Mouse (Mus musculus): Measurements from ENCODE around the gene Art2b. TPM values are rescaled to one million over a fixed set of nuclear protein-coding genes. Genes with fewer than 3 reads are reported as not detected.
"Not testable (repeated sequence)": the region's sequence is repeated elsewhere in the genome, so short reads cannot be mapped to it uniquely, and the experiment has no call there.

Art2b gene
- polyA plus RNA-seq, 1 experiment, result 4.1 TPM

DNA sequence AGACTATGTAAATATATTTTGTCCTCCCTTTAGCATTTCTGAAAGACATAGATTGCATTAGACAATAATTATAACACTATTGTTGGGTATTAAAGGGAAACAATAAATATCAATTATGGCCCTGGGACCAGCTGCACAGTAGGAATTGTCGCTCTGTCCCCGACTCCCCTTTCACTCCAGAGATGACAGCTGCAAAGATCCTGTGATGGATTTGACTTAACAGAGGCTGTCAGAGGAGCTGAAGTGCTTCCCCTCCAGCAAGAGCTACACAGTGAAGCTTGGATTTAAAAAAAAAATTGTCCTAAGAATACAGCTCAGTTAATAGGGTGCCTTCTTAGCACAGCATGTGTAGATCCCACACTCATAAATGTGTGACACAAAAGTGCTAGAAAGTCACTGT, 13.1 kb upstream of the Art2b start:
- Histone ChIP-seq H3K4me1 (ENCODE audit: control insufficient read depth, insufficient read depth, insufficient read length, low read length) (no peaks in the 10 kb centered on the region), H3K4me3 (ENCODE audit: low read depth, low read length) (no peak overlapping the region), H3K36me3 (ENCODE audit: control insufficient read depth, insufficient read depth, low read length) (no peaks in the 10 kb centered on the region), H3K27me3 (ENCODE audit: control insufficient read depth, insufficient read depth, low read length) (no peaks in the 10 kb centered on the region), H3K27ac (ENCODE audit: insufficient read depth, low read depth, low read length) (no peak overlapping the region)
- TF ChIP-seq POLR2A (IDR thresholded peaks at IDR 0.05; ENCODE audit: low read depth, low read length) (no peak), CTCF (IDR thresholded peaks at IDR 0.05; ENCODE audit: extremely low read depth, insufficient read length, insufficient replicate concordance, low read depth, low read length) (no peak)
- WGBS, result 57% methylated on average over 2 of the region's 2 CpGs

- Histone ChIP-seq H3K36me3 (ENCODE audit: control insufficient read depth, insufficient read depth, low read length) (no peaks in the 10 kb centered on the region), H3K27ac (ENCODE audit: insufficient read depth, low read depth, low read length) (no peak overlapping the region), H3K4me3 (ENCODE audit: low read depth, low read length) (no peak overlapping the region), H3K27me3 (ENCODE audit: control insufficient read depth, insufficient read depth, low read length) (no peaks in the 10 kb centered on the region), H3K4me1 (ENCODE audit: control insufficient read depth, insufficient read depth, insufficient read length, low read length) (no peaks in the 10 kb centered on the region)
- TF ChIP-seq CTCF (IDR thresholded peaks at IDR 0.05; ENCODE audit: extremely low read depth, insufficient read length, insufficient replicate concordance, low read depth, low read length) (no peak), POLR2A (IDR thresholded peaks at IDR 0.05; ENCODE audit: low read depth, low read length) (no peak)
- WGBS, result 62% methylated on average over 2 of the region's 2 CpGs
Measured at GRCm38 (mm10) chr7:101594969-101595368, 9.6 kb upstream of the Art2b start.

- not testable (repeated sequence) for H3K27me3 ChIP-seq (ENCODE audit: control insufficient read depth, insufficient read depth, low read length); H3K36me3 ChIP-seq (ENCODE audit: control insufficient read depth, insufficient read depth, low read length); H3K4me1 ChIP-seq (ENCODE audit: control insufficient read depth, insufficient read depth, insufficient read length, low read length)
- H3K27ac ChIP-seq (ENCODE audit: insufficient read depth, low read depth, low read length), result peak overlapping the region; percentile 62
- WGBS, result 53% methylated on average over 6 of the region's 6 CpGs
- peak overlapping the region; percentile 28 for H3K4me3 ChIP-seq (ENCODE audit: low read depth, low read length)
Measured at GRCm38 (mm10) chr7:101584271-101584670, 1.1 kb downstream of the Art2b start.

GRCm38 (mm10) chr7:101582012-101582411, 3.4 kb downstream of the Art2b start:
- WGBS, result 81% methylated on average over 7 of the region's 7 CpGs
- Histone ChIP-seq H3K27me3 (ENCODE audit: control insufficient read depth, insufficient read depth, low read length) (no peaks in the 10 kb centered on the region), H3K4me1 (ENCODE audit: control insufficient read depth, insufficient read depth, insufficient read length, low read length) (no peaks in the 10 kb centered on the region), H3K36me3 (ENCODE audit: control insufficient read depth, insufficient read depth, low read length) (no peaks in the 10 kb centered on the region), H3K4me3 (ENCODE audit: low read depth, low read length) (no peak overlapping the region), H3K27ac (ENCODE audit: insufficient read depth, low read depth, low read length) (peak overlapping the region; percentile 32; the same call in 1 of the 2 replicates)
- TF ChIP-seq POLR2A (IDR thresholded peaks at IDR 0.05; ENCODE audit: low read depth, low read length), result no peak
- TF ChIP-seq CTCF (IDR thresholded peaks at IDR 0.05; ENCODE audit: extremely low read depth, insufficient read length, insufficient replicate concordance, low read depth, low read length), result no peak

GRCm38 (mm10) chr7:101580863-101581262, 4.5 kb downstream of the Art2b start:
- not testable (repeated sequence) for H3K36me3 ChIP-seq (ENCODE audit: control insufficient read depth, insufficient read depth, low read length); H3K27me3 ChIP-seq (ENCODE audit: control insufficient read depth, insufficient read depth, low read length); H3K4me3 ChIP-seq (ENCODE audit: low read depth, low read length); H3K27ac ChIP-seq (ENCODE audit: insufficient read depth, low read depth, low read length); H3K4me1 ChIP-seq (ENCODE audit: control insufficient read depth, insufficient read depth, insufficient read length, low read length)
- 79% methylated on average over 3 of the region's 3 CpGs for WGBS

DNA sequence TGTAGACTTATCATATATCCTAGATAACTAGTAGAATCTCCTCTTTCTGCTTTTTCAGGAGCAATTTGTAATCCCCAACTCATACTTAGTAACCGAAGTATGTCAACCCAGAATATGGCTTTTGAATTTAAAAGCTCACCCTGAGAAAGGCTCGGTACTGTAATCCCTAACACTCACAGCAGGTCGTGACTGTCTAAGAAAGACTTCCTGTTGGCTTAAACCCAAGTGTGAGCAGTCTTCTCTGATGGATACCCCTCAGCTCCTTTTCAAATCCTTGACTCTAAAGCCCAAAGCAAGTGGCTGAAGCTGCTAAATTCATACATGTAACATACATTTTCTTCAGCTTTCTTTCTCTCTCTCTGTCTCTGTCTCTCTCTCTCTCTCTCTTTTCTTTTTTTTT, 11.0 kb downstream of the Art2b start:
- Histone ChIP-seq H3K36me3 (ENCODE audit: control insufficient read depth, insufficient read depth, low read length) (no peaks in the 10 kb centered on the region), H3K27ac (ENCODE audit: insufficient read depth, low read depth, low read length) (no peak overlapping the region), H3K4me1 (ENCODE audit: control insufficient read depth, insufficient read depth, insufficient read length, low read length) (no peaks in the 10 kb centered on the region), H3K27me3 (ENCODE audit: control insufficient read depth, insufficient read depth, low read length) (no peaks in the 10 kb centered on the region), H3K4me3 (ENCODE audit: low read depth, low read length) (no peak overlapping the region)
- TF ChIP-seq POLR2A (IDR thresholded peaks at IDR 0.05; ENCODE audit: low read depth, low read length) (no peak), CTCF (IDR thresholded peaks at IDR 0.05; ENCODE audit: extremely low read depth, insufficient read length, insufficient replicate concordance, low read depth, low read length) (no peak)
- WGBS, result 33% methylated on average over 3 of the region's 3 CpGs

GRCm38 (mm10) chr7:101573636-101574035, 11.8 kb downstream of the Art2b start:
- H3K4me1 ChIP-seq (ENCODE audit: control insufficient read depth, insufficient read depth, insufficient read length, low read length); H3K36me3 ChIP-seq (ENCODE audit: control insufficient read depth, insufficient read depth, low read length); H3K27ac ChIP-seq (ENCODE audit: insufficient read depth, low read depth, low read length); H3K27me3 ChIP-seq (ENCODE audit: control insufficient read depth, insufficient read depth, low read length); H3K4me3 ChIP-seq (ENCODE audit: low read depth, low read length): not testable (repeated sequence)
- 87% methylated on average over 12 of the region's 12 CpGs for WGBS

DNA sequence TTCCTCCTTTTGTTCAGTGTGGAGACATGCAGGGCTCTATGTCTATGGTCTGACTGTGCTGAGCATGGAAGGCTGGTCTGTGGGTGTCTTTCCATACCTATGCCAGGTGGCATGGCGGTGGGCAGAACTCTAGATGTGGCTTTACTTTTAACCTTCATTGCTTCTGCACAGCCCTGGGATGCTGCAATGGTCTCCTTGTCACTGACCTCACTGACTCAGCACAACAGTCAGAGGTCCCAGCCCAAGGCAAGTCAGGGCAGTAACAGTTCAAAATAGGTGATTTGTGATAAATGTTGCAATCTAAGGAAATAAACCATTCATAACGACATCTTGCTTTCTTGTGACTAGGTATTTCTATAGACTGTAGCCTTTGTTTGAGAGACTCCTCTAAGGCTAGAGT, 21.3 kb downstream of the Art2b start:
- Histone ChIP-seq H3K27ac (ENCODE audit: insufficient read depth, low read depth, low read length) (no peak overlapping the region), H3K4me3 (ENCODE audit: low read depth, low read length) (no peak overlapping the region), H3K27me3 (ENCODE audit: control insufficient read depth, insufficient read depth, low read length) (no peaks in the 10 kb centered on the region), H3K36me3 (ENCODE audit: control insufficient read depth, insufficient read depth, low read length) (no peaks in the 10 kb centered on the region), H3K4me1 (ENCODE audit: control insufficient read depth, insufficient read depth, insufficient read length, low read length) (no peaks in the 10 kb centered on the region)
- WGBS, result 84% methylated on average over 2 of the region's 2 CpGs
- TF ChIP-seq CTCF (IDR thresholded peaks at IDR 0.05; ENCODE audit: extremely low read depth, insufficient read length, insufficient replicate concordance, low read depth, low read length), result no peak
- no peak for TF ChIP-seq POLR2A (IDR thresholded peaks at IDR 0.05; ENCODE audit: low read depth, low read length)

DNA sequence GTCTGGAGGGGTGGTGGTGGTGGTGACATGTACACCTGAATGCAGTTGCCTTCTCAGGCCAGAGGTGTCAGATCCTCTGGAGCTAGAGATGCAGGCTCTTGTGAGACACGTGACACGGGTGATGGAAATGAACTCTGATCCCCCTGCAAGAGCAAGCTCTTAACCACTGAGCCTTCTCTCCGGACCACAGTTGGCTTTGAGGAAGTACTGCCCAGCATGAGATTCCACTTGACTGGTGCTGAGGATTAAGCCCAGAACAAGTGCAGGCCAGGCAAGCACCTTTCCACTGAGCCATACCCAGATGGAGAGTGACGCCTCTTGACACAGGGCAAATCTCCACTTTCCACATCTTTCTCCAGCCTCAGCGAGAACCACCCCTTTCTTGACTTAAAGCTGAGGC, 26.0 kb downstream of the Art2b start:
- H3K27ac ChIP-seq (ENCODE audit: insufficient read depth, low read depth, low read length); H3K4me3 ChIP-seq (ENCODE audit: low read depth, low read length); H3K4me1 ChIP-seq (ENCODE audit: control insufficient read depth, insufficient read depth, insufficient read length, low read length); H3K27me3 ChIP-seq (ENCODE audit: control insufficient read depth, insufficient read depth, low read length); H3K36me3 ChIP-seq (ENCODE audit: control insufficient read depth, insufficient read depth, low read length): not testable (repeated sequence)
- 68% methylated on average over 5 of the region's 5 CpGs for WGBS
